Mouse (Mus musculus): ENCODE measurements around the gene Abcg4. TPM values are rescaled to one million over a fixed set of nuclear protein-coding genes. Genes with fewer than 3 reads are reported as not detected.

The Abcg4 gene
- polyA plus RNA-seq, 1 experiment from 2014 or later, result 17.9 TPM

GRCm38 (mm10) chr9:44254508-44255135, 33.8 kb downstream of the Abcg4 start:
- H3K27me3 ChIP-seq (ENCODE audit: control insufficient read depth, insufficient read depth, low read depth, low read length), result no peaks in the 10 kb centered on the region
- ATAC-seq (ENCODE audit: low read depth), result no peak
- whole genome bisulfite sequencing (ENCODE audit: insufficient replicate concordance), result 34% methylated on average over 4 of the region's 5 CpGs
- no peaks in the 10 kb centered on the region for H3K36me3 ChIP-seq (ENCODE audit: control insufficient read depth, insufficient read depth)
- no peaks in the 10 kb centered on the region for H3K9me3 ChIP-seq (replicated peaks; ENCODE audit: control insufficient read depth, low read length)
- no peak overlapping the region for H3K4me3 ChIP-seq (ENCODE audit: low read depth, low read length)
- H3K27ac ChIP-seq (ENCODE audit: low read length), result no peak overlapping the region
- peaks cover 2% of the 10 kb centered on the region for H3K4me1 ChIP-seq (ENCODE audit: control insufficient read depth, low read depth, low read length)
- no peak overlapping the region for H3K4me2 ChIP-seq (ENCODE audit: low read depth, low read length)
- no peak overlapping the region for H3K9ac ChIP-seq (ENCODE audit: low read depth, low read length)

GRCm38 (mm10) chr9:44253441-44253840, 35.0 kb downstream of the Abcg4 start:
- H3K4me2 ChIP-seq (ENCODE audit: low read depth, low read length), result no peak overlapping the region
- ATAC-seq (ENCODE audit: low read depth), result no peak
- no peaks in the 10 kb centered on the region for H3K9me3 ChIP-seq (replicated peaks; ENCODE audit: control insufficient read depth, low read length)
- H3K27me3 ChIP-seq (ENCODE audit: control insufficient read depth, insufficient read depth, low read depth, low read length), result no peaks in the 10 kb centered on the region
- 71% methylated on average over 6 of the region's 6 CpGs for WGBS (ENCODE audit: insufficient replicate concordance)
- no peaks in the 10 kb centered on the region for H3K36me3 ChIP-seq (ENCODE audit: control insufficient read depth, insufficient read depth)
- H3K4me3 ChIP-seq (ENCODE audit: low read depth, low read length), result no peak overlapping the region
- H3K9ac ChIP-seq (ENCODE audit: low read depth, low read length), result no peak overlapping the region
- H3K4me1 ChIP-seq (ENCODE audit: control insufficient read depth, low read depth, low read length), result peaks cover 3% of the 10 kb centered on the region
- H3K27ac ChIP-seq (ENCODE audit: low read length), result no peak overlapping the region

- H3K9me3 ChIP-seq (replicated peaks; ENCODE audit: control insufficient read depth, low read length), result no peaks in the 10 kb centered on the region
- H3K4me3 ChIP-seq (ENCODE audit: low read depth, low read length), result no peak within 1 kb of the TSS
- ATAC-seq (ENCODE audit: low read depth), result no peak
- H3K36me3 ChIP-seq (ENCODE audit: control insufficient read depth, insufficient read depth), result no peaks in the 10 kb centered on the region
- no peak within 1 kb of the TSS for H3K27ac ChIP-seq (ENCODE audit: low read length)
- no peak within 1 kb of the TSS for H3K9ac ChIP-seq (ENCODE audit: low read depth, low read length)
- no peaks in the 10 kb centered on the region for H3K27me3 ChIP-seq (ENCODE audit: control insufficient read depth, insufficient read depth, low read depth, low read length)
- H3K4me1 ChIP-seq (ENCODE audit: control insufficient read depth, low read depth, low read length), result peaks cover 5% of the 10 kb centered on the region
- WGBS (ENCODE audit: insufficient replicate concordance), result 68% methylated on average over 10 of the region's 10 CpGs
- no peak within 1 kb of the TSS for H3K4me2 ChIP-seq (ENCODE audit: low read depth, low read length)
Observed at GRCm38 (mm10) chr9:44251314-44251713, 37.1 kb downstream of the Abcg4 start, which contains the start of gene Pdzd3. Gene Pdzd3 (minus strand): TSS chr9:44251471.

- H3K27ac ChIP-seq (ENCODE audit: low read length), result no peak overlapping the region
- H3K9me3 ChIP-seq (replicated peaks; ENCODE audit: control insufficient read depth, low read length), result no peaks in the 10 kb centered on the region
- peaks cover 5% of the 10 kb centered on the region for H3K4me1 ChIP-seq (ENCODE audit: control insufficient read depth, low read depth, low read length)
- 32% methylated on average over 4 of the region's 4 CpGs for WGBS (ENCODE audit: insufficient replicate concordance)
- H3K36me3 ChIP-seq (ENCODE audit: control insufficient read depth, insufficient read depth), result no peaks in the 10 kb centered on the region
- no peak for ATAC-seq (ENCODE audit: low read depth)
- H3K9ac ChIP-seq (ENCODE audit: low read depth, low read length), result no peak overlapping the region
- H3K4me2 ChIP-seq (ENCODE audit: low read depth, low read length), result no peak overlapping the region
- H3K27me3 ChIP-seq (ENCODE audit: control insufficient read depth, insufficient read depth, low read depth, low read length), result no peaks in the 10 kb centered on the region
- H3K4me3 ChIP-seq (ENCODE audit: low read depth, low read length), result no peak overlapping the region
Observed at GRCm38 (mm10) chr9:44250445-44250844, 38.0 kb downstream of the Abcg4 start.

GRCm38 (mm10) chr9:44249181-44250146, 39.0 kb downstream of the Abcg4 start:
- Histone ChIP-seq H3K9ac (ENCODE audit: low read depth, low read length) (no peak overlapping the region), H3K9me3 (replicated peaks; ENCODE audit: control insufficient read depth, low read length) (no peaks in the 10 kb centered on the region), H3K27me3 (ENCODE audit: control insufficient read depth, insufficient read depth, low read depth, low read length) (no peaks in the 10 kb centered on the region), H3K4me2 (ENCODE audit: low read depth, low read length) (peak overlapping the region; percentile 26; the same call in 1 of the 2 replicates), H3K36me3 (ENCODE audit: control insufficient read depth, insufficient read depth) (no peaks in the 10 kb centered on the region), H3K27ac (ENCODE audit: low read length) (no peak overlapping the region), H3K4me3 (ENCODE audit: low read depth, low read length) (no peak overlapping the region), H3K4me1 (ENCODE audit: control insufficient read depth, low read depth, low read length) (peaks cover 5% of the 10 kb centered on the region)
- WGBS (ENCODE audit: insufficient replicate concordance), result 40% methylated on average over 26 of the region's 26 CpGs
- ATAC-seq (ENCODE audit: low read depth), result peak; percentile 69

- Histone ChIP-seq H3K4me1 (ENCODE audit: control insufficient read depth, low read depth, low read length) (peaks cover 5% of the 10 kb centered on the region), H3K36me3 (ENCODE audit: control insufficient read depth, insufficient read depth) (no peaks in the 10 kb centered on the region), H3K9ac (ENCODE audit: low read depth, low read length) (no peak overlapping the region), H3K4me3 (ENCODE audit: low read depth, low read length) (no peak overlapping the region), H3K27ac (ENCODE audit: low read length) (no peak overlapping the region), H3K4me2 (ENCODE audit: low read depth, low read length) (no peak overlapping the region), H3K27me3 (ENCODE audit: control insufficient read depth, insufficient read depth, low read depth, low read length) (no peaks in the 10 kb centered on the region), H3K9me3 (replicated peaks; ENCODE audit: control insufficient read depth, low read length) (no peaks in the 10 kb centered on the region)
- 49% methylated on average over 6 of the region's 6 CpGs for WGBS (ENCODE audit: insufficient replicate concordance)
- ATAC-seq (ENCODE audit: low read depth), result no peak
Observed at GRCm38 (mm10) chr9:44247907-44248306, 40.5 kb downstream of the Abcg4 start.

GRCm38 (mm10) chr9:44243621-44244020, 44.8 kb downstream of the Abcg4 start:
- no peaks in the 10 kb centered on the region for H3K27me3 ChIP-seq (ENCODE audit: control insufficient read depth, insufficient read depth, low read depth, low read length)
- H3K4me1 ChIP-seq (ENCODE audit: control insufficient read depth, low read depth, low read length), result peaks cover 2% of the 10 kb centered on the region; the same call in 1 of the 2 replicates
- H3K9me3 ChIP-seq (replicated peaks; ENCODE audit: control insufficient read depth, low read length), result no peaks in the 10 kb centered on the region
- no peaks in the 10 kb centered on the region for H3K36me3 ChIP-seq (ENCODE audit: control insufficient read depth, insufficient read depth)
- no peak overlapping the region for H3K4me2 ChIP-seq (ENCODE audit: low read depth, low read length)
- WGBS (ENCODE audit: insufficient replicate concordance), result 49% methylated on average over 2 of the region's 2 CpGs
- ATAC-seq (ENCODE audit: low read depth), result no peak
- no peak overlapping the region for H3K9ac ChIP-seq (ENCODE audit: low read depth, low read length)
- no peak overlapping the region for H3K4me3 ChIP-seq (ENCODE audit: low read depth, low read length)
- no peak overlapping the region for H3K27ac ChIP-seq (ENCODE audit: low read length)

GRCm38 (mm10) chr9:44241418-44241817, 47.0 kb downstream of the Abcg4 start:
- Histone ChIP-seq H3K9me3 (replicated peaks; ENCODE audit: control insufficient read depth, low read length) (no peaks in the 10 kb centered on the region), H3K4me3 (ENCODE audit: low read depth, low read length) (no peak overlapping the region), H3K4me2 (ENCODE audit: low read depth, low read length) (no peak overlapping the region), H3K27me3 (ENCODE audit: control insufficient read depth, insufficient read depth, low read depth, low read length) (no peaks in the 10 kb centered on the region), H3K36me3 (ENCODE audit: control insufficient read depth, insufficient read depth) (no peaks in the 10 kb centered on the region), H3K27ac (ENCODE audit: low read length) (no peak overlapping the region), H3K9ac (ENCODE audit: low read depth, low read length) (no peak overlapping the region), H3K4me1 (ENCODE audit: control insufficient read depth, low read depth, low read length) (no peaks in the 10 kb centered on the region)
- WGBS (ENCODE audit: insufficient replicate concordance), result 47% methylated on average over 9 of the region's 9 CpGs
- no peak for ATAC-seq (ENCODE audit: low read depth)

GRCm38 (mm10) chr9:44240911-44241310, 47.5 kb downstream of the Abcg4 start:
- WGBS (ENCODE audit: insufficient replicate concordance), result 65% methylated on average over 5 of the region's 5 CpGs
- no peak for ATAC-seq (ENCODE audit: low read depth)

More at GRCm38 (mm10) chr9:44240911-44241310, 47.5 kb downstream of the Abcg4 start:
- no peaks in the 10 kb centered on the region for H3K27me3 ChIP-seq (ENCODE audit: control insufficient read depth, insufficient read depth, low read depth, low read length)
- no peaks in the 10 kb centered on the region for H3K36me3 ChIP-seq (ENCODE audit: control insufficient read depth, insufficient read depth)
- no peaks in the 10 kb centered on the region for H3K4me1 ChIP-seq (ENCODE audit: control insufficient read depth, low read depth, low read length)
- no peak overlapping the region for H3K27ac ChIP-seq (ENCODE audit: low read length)
- H3K9ac ChIP-seq (ENCODE audit: low read depth, low read length), result no peak overlapping the region
- no peak overlapping the region for H3K4me3 ChIP-seq (ENCODE audit: low read depth, low read length)
- H3K9me3 ChIP-seq (replicated peaks; ENCODE audit: control insufficient read depth, low read length), result no peaks in the 10 kb centered on the region
- no peak overlapping the region for H3K4me2 ChIP-seq (ENCODE audit: low read depth, low read length)

Data from liver, embryonic 16.5 days (tissue).